Mouse (Mus musculus) gonadal fat pad, adult 2 months (tissue): Measurements from ENCODE around the gene Inka1. TPM values are rescaled to one million over a fixed set of nuclear protein-coding genes. Genes with fewer than 3 reads are reported as not detected.
"Not testable (repeated sequence)": the region's sequence is repeated elsewhere in the genome, so short reads cannot be mapped to it uniquely, and the experiment has no call there.

Source experiments
- DNase-seq: peaks from one replicate; pipeline ENCODE4 v3.0.0-alpha.2; 2012; ENCODE audit warnings: low read depth
- polyA plus RNA-seq: library from polyadenylated mRNA; depleted of rRNA; stranded (reverse); fragments of >200 nt; gene quantifications from 2 replicates; pipeline ENCODE4 v1.2.3, GENCODE M21; 2012; rRNA removed

Gene Inka1
- polyA plus RNA-seq, result 16.2 and 20.8 TPM in 2 replicates

GRCm38 (mm10) chr9:107985131-107986119, at the start of gene Inka1:
Gene Inka1, minus strand, starts transcription at chr9:107985879.
- DNase-seq, result no peak

GRCm38 (mm10) chr9:108032126-108032525, 46.4 kb upstream of the Inka1 start:
- DNase-seq, result no peak

GRCm38 (mm10) chr9:108027867-108028266, 42.2 kb upstream of the Inka1 start:
- no peak for DNase-seq

- DNase-seq, result no peak
These were observed 40.9 kb upstream of the Inka1 start for GRCm38 (mm10) chr9:108026584-108026983.

GRCm38 (mm10) chr9:108023216-108023615, 37.5 kb upstream of the Inka1 start:
- DNase-seq, result no peak

- no peak for DNase-seq
These were observed 35.1 kb upstream of the Inka1 start for GRCm38 (mm10) chr9:108020741-108021140.

- DNase-seq, result no peak
These were observed 31.4 kb upstream of the Inka1 start for GRCm38 (mm10) chr9:108017127-108017526.

- not testable (repeated sequence) for DNase-seq
These were observed 27.9 kb upstream of the Inka1 start for GRCm38 (mm10) chr9:108013577-108013976.

GRCm38 (mm10) chr9:108010385-108010784, 24.7 kb upstream of the Inka1 start:
- DNase-seq, result no peak

GRCm38 (mm10) chr9:108008041-108008440, 22.4 kb upstream of the Inka1 start:
- DNase-seq, result no peak

- no peak for DNase-seq
These were observed 17.8 kb upstream of the Inka1 start for GRCm38 (mm10) chr9:108003531-108003890.

- DNase-seq, result no peak
These were observed 17.3 kb upstream of the Inka1 start for GRCm38 (mm10) chr9:108002778-108003530.

- peak; percentile 92 for DNase-seq
These were observed 16.5 kb upstream of the Inka1 start, which contains the start of gene Ip6k1 for GRCm38 (mm10) chr9:108001922-108002770. Gene Ip6k1, plus strand, starts transcription at chr9:108002501.

GRCm38 (mm10) chr9:107996049-107996448, 10.4 kb upstream of the Inka1 start, which contains the start of gene Gm20662:
Gene Gm20662, plus strand, starts transcription at chr9:107996349.
- DNase-seq, result no peak

- DNase-seq, result no peak
These were observed 9.8 kb upstream of the Inka1 start for GRCm38 (mm10) chr9:107995513-107995912.

- no peak for DNase-seq
These were observed 8.8 kb upstream of the Inka1 start for GRCm38 (mm10) chr9:107994464-107994863.

- no peak for DNase-seq
These were observed 7.3 kb upstream of the Inka1 start for GRCm38 (mm10) chr9:107993013-107993412.

- no peak for DNase-seq
These were observed 6.5 kb upstream of the Inka1 start, which contains the start of gene Cdhr4 for GRCm38 (mm10) chr9:107992197-107992596. Gene Cdhr4, plus strand, starts transcription at chr9:107992497.

GRCm38 (mm10) chr9:107987950-107988349, 2.3 kb upstream of the Inka1 start:
- DNase-seq, result no peak

GRCm38 (mm10) chr9:107986376-107986775, 697 bp upstream of the Inka1 start:
- DNase-seq, result no peak

GRCm38 (mm10) chr9:107984754-107985055, 974 bp downstream of the Inka1 start:
- no peak for DNase-seq
